Comparison of ENCODE assay signal across 12 mouse cellular contexts in the genomic region with DNA sequence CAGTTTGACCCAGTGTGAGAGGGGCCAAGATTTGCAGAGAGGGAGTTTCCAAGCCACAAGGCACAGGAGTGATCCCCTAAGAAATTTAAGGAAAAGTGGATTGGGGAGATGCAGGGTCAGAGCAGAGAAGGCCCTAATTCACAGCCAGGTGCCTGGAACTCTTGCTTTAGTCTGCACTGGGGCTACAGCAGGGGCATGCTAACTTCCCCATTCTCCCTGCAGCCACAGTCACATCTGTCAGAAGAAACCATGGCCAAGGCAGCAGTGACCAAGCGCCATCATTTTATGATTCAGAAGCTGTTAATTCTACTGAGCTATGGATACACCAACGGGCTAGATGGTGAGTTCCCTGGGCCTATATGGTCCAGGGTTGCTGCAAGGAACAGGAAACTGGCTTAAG. TPM values are rescaled to one million over a fixed set of nuclear protein-coding genes. Genes with fewer than 3 reads are reported as not detected.
ATAC-seq lines count a peak whose summit lies in the region.
"Not testable (repeated sequence)": the region's sequence is repeated elsewhere in the genome, so short reads cannot be mapped to it uniquely, and the experiment has no call there.
"Had no signal": no experiment of that assay in that cellular context is flagged by ENCODE, and none has a peak within 500 bp of the region (broad histone marks: within the 10 kb centered on the region; RNA-seq: fewer than 3 reads in every experiment).

No protein-coding gene starts in this region.

- not testable (repeated sequence) for H3K9ac ChIP-seq in forebrain, embryonic 15.5 days (replicated peaks); heart, embryonic 12.5 days; intestine, embryonic 15.5 days; limb, embryonic 12.5 days (replicated peaks); midbrain, embryonic 13.5 days (replicated peaks)

- H3K27ac ChIP-seq in forebrain, embryonic 15.5 days (replicated peaks); heart, embryonic 12.5 days (ENCODE audit: poor library complexity, severe bottlenecking); intestine, embryonic 15.5 days; limb, embryonic 12.5 days; midbrain, embryonic 13.5 days: not testable (repeated sequence)

- not testable (repeated sequence) for H3K4me3 ChIP-seq in forebrain, embryonic 15.5 days; heart, embryonic 12.5 days; intestine, embryonic 15.5 days (replicated peaks); limb, embryonic 12.5 days (replicated peaks); midbrain, embryonic 13.5 days (replicated peaks)

- not testable (repeated sequence) for H3K4me2 ChIP-seq in forebrain, embryonic 15.5 days (replicated peaks); intestine, embryonic 15.5 days (replicated peaks); midbrain, embryonic 13.5 days (replicated peaks)
- H3K4me2 ChIP-seq in heart, embryonic 12.5 days, result peak overlapping the region; percentile 31; the same call in 1 of the 2 replicates
- H3K4me2 ChIP-seq in limb, embryonic 12.5 days, result peak overlapping the region; percentile 35

- H3K9me3 ChIP-seq in forebrain, embryonic 15.5 days; heart, embryonic 12.5 days (replicated peaks); intestine, embryonic 15.5 days; limb, embryonic 12.5 days; midbrain, embryonic 13.5 days: not testable (repeated sequence)

- H3K4me1 ChIP-seq in forebrain, embryonic 15.5 days; heart, embryonic 12.5 days (replicated peaks); intestine, embryonic 15.5 days (replicated peaks); limb, embryonic 12.5 days (replicated peaks); midbrain, embryonic 13.5 days (replicated peaks): not testable (repeated sequence)

- not testable (repeated sequence) for H3K27me3 ChIP-seq in forebrain, embryonic 15.5 days; heart, embryonic 12.5 days (replicated peaks); intestine, embryonic 15.5 days (replicated peaks); limb, embryonic 12.5 days; midbrain, embryonic 13.5 days

- H3K36me3 ChIP-seq in forebrain, embryonic 15.5 days; heart, embryonic 12.5 days; intestine, embryonic 15.5 days; limb, embryonic 12.5 days; midbrain, embryonic 13.5 days: not testable (repeated sequence)

- peak; percentile 68 for ATAC-seq in common myeloid progenitor, adult 5-6 weeks (replicated peaks; ENCODE audit: low read depth, poor library complexity, severe bottlenecking)
- 0 out of 2 replicates have a peak, but pooled peaks have one; percentile 29 for ATAC-seq in forebrain, embryonic 15.5 days (replicated peaks)
- not testable (repeated sequence) for ATAC-seq in heart, embryonic 12.5 days (ENCODE audit: insufficient number of reproducible peaks, low FRiP score); limb, embryonic 12.5 days (ENCODE audit: insufficient number of reproducible peaks, insufficient read depth, low FRiP score, low TSS enrichment, low read depth)
- 0 out of 2 replicates have a peak, but pooled peaks have one; percentile 23 for ATAC-seq in intestine, embryonic 15.5 days
- ATAC-seq in megakaryocyte, adult 5-6 weeks (ENCODE audit: poor library complexity, severe bottlenecking), result peak; percentile 67
- peak; percentile 27; the same call in 1 of the 2 replicates for ATAC-seq in midbrain, embryonic 13.5 days

- 93% methylated on average over 2 of the region's 2 CpGs for WGBS in forebrain, embryonic 15.5 days
- 81% methylated on average over 2 of the region's 2 CpGs for WGBS in heart, embryonic 12.5 days
- 86% methylated on average over 2 of the region's 2 CpGs for WGBS in intestine, embryonic 15.5 days
- WGBS in limb, embryonic 12.5 days, result 92% methylated on average over 2 of the region's 2 CpGs
- WGBS in midbrain, embryonic 13.5 days, result 89% methylated on average over 2 of the region's 2 CpGs

RNA-seq across cellular contexts. Expression of gene Raet1d, which starts 2.1 kb away (rescaled TPM):
- not detected in 2 replicates for total RNA-seq in common myeloid progenitor, adult 5-6 weeks (2017)
- polyA plus RNA-seq in forebrain, embryonic 15.5 days (2015; fragmentation: Nextera tagmentation; extraction: Ambion mirVana), result 3.0 and 4.1 TPM in 2 replicates
- polyA plus RNA-seq in heart, embryonic 12.5 days (2016; fragmentation: Nextera tagmentation; extraction: Ambion mirVana), result 10.6 and 11.5 TPM in 2 replicates
- polyA plus RNA-seq in intestine, embryonic 15.5 days (2015; fragmentation: Nextera tagmentation; extraction: Ambion mirVana), result 9.1 and 10.8 TPM in 2 replicates
- polyA plus RNA-seq in limb, embryonic 12.5 days (2016; fragmentation: Nextera tagmentation; extraction: Ambion mirVana), result 23.5 and 24.5 TPM in 2 replicates
- total RNA-seq in megakaryocyte, adult 5-6 weeks (2015), result 0.62 TPM in 1 of 2 replicates, not detected in the other
- 0.41 and 0.66 TPM in 2 replicates for total RNA-seq in megakaryocyte, adult 5-6 weeks (2017)
- polyA plus RNA-seq in midbrain, embryonic 13.5 days (2015; fragmentation: Nextera tagmentation; extraction: Ambion mirVana), result 5.5 and 5.9 TPM in 2 replicates
- total RNA-seq: adrenal gland, adult 18-20 months; adrenal gland, adult 8-10 months; adrenal gland, postnatal 36 days; G1E had no signal
- polyA plus RNA-seq: cerebellum, adult 2 months; G1E had no signal
